Mouse (Mus musculus) inflammation-experienced regulatory T-cells, adult 6 months (primary cell): ENCODE results near the gene Atoh7. TPM values are rescaled to one million over a fixed set of nuclear protein-coding genes. Genes with fewer than 3 reads are reported as not detected.
"Not testable (repeated sequence)": the region's sequence is repeated elsewhere in the genome, so short reads cannot be mapped to it uniquely, and the experiment has no call there.

Experiments used
- ATAC-seq: one replicate; pipeline ENCODE4 v1.8.0; 2017
- polyA plus RNA-seq, 3 experiments: library from polyadenylated mRNA; unstranded; fragments of 100-300 nt; shearing (Covaris generic); gene quantifications; one replicate each; pipeline ENCODE4 v1.2.1; 2017

The Atoh7 gene
- polyA plus RNA-seq = not detected

DNA sequence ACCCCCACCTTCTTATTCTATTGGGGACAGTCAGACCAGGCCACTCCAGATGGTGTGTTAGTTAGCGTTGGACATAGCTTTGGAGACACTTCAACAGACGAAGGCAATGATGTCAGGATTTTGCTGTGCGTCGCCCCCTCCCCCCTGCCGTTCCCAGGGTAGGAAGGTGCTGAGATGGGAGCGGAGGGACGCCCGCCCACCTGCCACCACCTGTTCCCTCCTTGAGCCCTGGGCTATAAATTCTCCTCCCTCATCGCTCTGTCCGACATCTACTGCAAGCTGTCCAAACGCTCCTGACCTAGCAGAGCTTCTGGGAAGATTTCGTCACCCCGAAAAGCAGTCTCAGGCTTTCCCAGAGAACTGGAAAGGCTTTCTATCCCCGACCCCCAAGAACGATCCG lies at the start of gene Atoh7:
TSS of gene Atoh7 (plus strand) at position 131 of the 400 bp plus-strand sequence.
- no peak for ATAC-seq

DNA sequence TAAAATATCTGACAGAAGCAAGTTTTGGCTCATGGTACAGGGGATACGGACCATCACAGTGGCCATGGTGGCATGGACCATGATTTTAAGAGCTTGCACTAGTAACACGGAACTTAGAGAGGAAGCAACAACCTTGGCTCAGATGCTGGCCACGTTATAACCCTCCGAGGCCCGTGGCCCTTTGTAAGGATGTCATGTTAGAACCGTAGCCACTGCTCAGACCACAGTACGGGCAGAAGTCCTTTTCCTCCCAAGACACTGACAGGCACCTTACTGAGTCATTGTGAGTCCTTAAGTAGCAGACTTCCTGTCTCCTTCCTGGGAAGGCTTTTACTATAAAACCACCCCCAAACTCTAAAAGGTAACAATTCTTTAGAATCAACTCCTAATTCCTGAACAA lies 48.2 kb upstream of the Atoh7 start:
- no peak for ATAC-seq

DNA sequence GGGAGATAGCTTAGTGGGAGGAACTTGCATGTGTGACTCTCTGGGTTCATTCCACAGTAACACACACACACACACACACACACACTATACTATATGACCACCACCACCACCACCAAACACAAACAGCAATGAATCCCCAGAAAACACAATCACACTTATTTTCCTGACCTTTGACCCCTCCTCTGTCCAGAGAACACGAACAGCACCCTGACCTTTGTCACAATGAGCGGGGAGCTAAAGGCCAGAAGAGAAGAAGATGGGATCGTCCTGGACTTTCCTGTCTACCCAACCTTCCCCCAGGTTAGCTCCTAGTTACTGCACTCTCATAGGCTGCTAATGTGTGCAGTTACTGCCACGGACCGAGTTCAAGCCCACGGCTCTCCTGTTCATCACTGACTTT lies 47.4 kb upstream of the Atoh7 start:
- ATAC-seq = no peak

DNA sequence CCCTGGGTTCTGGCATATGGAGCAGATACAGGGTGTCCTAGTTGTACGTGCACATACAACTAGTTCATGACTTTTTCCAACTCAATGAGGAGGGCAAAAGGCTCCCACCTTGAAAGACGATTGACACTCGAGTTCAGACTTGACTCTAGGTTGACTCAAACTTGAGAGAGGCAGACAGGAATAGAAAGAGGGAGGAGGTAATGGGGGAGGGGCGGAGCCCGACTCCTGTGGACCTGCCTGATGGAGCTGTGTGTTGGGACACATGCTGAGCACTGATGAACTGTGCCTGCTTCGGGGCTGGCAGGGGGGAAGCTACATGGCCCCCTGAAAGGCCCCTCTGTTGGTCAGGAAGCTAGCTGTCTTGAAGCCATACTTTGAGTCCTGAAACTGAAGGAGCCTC lies 46.4 kb upstream of the Atoh7 start:
- no peak for ATAC-seq

DNA sequence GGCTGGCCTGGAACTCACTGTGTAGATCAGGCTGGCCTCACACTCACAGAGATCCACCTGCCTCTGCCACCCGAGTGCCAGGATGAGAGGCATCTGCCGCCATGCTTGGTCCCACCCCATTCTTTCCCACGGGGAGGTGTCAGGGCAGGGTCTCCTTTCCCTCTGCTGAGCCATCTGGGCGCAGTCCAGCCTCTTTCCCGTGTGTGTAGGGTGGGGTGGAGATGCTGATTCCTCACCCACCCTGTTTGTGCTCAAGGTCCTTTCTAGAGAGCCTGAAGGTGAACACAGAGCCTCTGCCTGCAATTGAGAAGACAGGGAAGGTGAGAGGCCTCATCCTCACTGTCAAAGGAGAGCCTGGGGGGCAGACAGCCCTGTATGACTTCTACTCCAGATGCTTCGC lies 45.4 kb upstream of the Atoh7 start:
- ATAC-seq = not testable (repeated sequence)

DNA sequence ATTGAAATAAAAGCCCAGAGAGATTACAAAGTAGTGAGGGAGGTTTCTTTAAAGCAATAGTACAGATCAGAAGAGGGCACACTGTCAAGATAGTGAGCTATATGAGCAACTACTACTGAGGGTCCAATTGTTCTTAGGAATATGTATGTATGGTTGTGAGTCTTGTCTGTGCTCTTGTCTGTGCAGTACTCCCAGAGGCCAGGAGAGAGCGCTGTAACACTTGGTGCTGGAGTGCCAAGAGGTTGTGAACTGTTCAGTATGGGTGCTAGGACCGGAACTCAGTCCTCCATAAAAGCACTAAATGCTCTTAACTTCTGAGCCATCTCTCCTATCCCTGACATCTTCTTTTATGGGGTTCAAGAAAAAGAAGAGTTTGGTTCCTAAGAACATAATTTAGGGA lies 44.9 kb upstream of the Atoh7 start:
- no peak for ATAC-seq

DNA sequence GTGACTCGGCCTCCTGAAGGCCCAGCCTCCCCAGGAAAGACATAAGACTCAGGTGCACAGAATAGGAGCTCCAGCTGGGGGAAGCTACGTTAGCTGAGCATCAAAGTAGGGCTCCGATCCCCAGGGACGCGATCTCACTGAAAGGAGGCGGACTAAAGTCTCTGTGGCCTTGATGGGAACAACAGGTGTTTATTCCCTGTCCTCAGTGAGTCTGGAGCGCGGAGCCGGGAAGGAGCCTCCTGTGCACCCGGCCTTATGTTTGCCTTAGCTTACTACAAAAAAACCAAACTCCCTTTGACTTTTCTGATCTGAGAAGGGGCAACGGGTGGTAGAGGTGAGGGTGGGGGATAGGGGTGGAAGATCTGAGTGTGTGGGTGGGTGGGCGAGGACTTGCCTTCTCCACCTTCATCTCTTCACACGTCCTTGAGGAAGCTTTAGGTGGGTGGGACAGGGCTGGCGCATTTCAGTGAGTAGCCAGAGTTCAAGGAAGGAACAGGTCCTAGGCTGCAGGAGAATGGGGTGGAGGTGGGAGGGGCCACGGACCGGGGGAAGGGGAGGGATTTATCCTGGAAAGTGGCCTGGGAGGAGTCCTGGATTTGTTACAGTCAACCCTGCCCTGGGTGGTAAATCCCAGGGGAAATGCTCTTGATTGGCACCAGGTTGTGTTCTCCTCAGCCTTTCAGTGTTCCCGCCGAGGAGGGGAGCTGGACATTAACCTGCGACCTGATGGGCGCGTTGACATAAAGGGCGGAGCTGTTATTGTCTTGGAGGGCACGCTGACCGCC lies 42.3 kb upstream of the Atoh7 start:
- ATAC-seq = no peak

DNA sequence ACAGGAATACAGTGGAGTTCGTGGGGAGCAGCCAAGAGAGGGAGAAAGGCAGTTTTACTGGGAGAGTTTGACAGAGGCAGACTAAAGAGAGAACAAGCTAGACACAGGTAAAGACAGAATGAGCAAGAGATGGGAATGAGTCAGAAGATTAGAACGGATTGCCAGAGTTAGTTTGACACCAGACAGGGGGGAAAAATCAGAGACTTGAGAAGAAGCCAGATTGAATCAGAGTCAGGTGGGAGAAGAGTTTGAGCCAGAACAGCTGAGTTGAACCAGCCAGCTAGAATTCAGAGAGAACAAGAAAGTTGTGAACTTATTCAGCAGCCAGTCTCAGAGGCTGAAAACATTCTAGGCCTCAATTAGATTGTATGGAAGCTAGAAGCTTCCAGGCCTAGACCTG lies 39.6 kb upstream of the Atoh7 start, which contains the start of gene Pbld1:
TSS of gene Pbld1 (plus strand) at position 301 of the 400 bp plus-strand sequence.
- ATAC-seq = no peak

DNA sequence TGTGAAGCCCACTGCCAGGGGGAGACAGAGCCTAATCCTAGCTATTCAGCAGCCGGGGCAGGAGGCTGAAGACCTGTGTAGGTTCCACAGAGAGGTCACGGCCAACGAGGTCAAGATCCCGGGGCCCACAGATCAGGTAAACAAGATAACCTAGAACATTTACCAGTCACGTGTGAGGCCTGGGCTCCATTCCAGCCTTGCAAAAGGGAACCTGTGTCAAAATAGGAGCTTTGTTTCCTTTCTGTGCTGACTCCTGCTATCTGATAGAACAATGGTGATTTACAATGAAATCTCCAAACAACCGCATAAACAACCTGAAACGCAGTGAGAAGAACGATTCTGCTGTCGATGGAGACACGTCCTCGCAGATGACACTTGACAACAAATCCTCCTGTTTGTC lies 39.0 kb upstream of the Atoh7 start:
- no peak for ATAC-seq

DNA sequence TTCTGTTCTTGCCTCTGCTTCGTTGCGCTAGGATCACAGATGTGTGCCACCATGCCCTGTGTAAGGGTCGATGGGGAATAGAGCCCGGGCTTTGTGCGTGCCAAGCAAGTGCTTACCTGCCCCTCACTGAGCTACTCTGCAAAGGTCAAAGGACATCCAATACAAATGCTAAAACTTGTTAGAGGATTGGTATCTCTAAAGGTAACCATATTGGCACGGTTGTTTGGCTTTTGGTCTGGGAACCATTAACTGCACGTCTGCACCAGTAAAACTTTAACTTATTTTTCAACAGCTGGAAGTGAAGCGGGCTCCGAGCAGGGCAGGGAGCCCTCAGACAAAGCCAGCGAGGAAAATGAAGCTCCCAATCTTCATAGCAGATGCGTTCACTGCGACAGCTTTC lies 38.2 kb upstream of the Atoh7 start:
- no peak for ATAC-seq

DNA sequence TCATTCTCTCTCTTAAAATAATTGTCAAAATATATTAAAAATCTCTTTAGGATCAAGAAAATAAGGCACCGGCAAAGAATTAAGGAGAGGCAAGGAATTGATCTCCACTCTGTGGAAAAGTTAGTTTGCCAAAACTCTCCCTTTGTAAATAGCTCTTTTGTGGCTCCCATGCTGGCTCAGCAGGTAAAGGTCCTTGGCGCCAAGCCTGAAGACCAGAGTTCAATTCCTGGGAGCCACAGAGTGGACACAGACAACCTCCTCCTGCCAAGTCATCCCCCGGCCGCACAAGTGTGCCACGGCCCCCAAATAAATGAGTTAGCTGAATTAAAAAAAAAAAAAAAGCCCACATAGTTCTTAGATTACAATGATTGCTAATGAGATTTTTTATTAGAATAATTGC lies 36.8 kb upstream of the Atoh7 start:
- no peak for ATAC-seq

DNA sequence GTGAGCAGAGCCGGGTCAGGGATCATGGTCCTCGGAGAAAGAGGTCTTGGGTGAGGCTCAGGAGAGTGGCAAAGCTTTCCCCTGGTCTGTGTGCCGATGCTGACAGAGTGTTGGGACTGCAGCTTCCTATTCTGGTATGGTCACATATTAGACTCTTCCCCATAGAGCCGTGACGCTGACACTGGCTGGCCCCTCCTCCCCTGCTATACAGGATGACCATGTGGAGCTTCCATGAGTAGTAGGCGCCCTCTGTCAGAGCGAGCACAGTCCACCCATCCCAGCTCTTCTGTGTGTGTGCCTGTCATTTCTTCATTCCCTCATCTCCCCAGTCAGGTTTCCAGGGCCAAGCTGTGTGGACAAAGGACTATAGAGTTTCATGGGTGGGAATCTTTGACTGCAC lies 36.1 kb upstream of the Atoh7 start:
- no peak for ATAC-seq

DNA sequence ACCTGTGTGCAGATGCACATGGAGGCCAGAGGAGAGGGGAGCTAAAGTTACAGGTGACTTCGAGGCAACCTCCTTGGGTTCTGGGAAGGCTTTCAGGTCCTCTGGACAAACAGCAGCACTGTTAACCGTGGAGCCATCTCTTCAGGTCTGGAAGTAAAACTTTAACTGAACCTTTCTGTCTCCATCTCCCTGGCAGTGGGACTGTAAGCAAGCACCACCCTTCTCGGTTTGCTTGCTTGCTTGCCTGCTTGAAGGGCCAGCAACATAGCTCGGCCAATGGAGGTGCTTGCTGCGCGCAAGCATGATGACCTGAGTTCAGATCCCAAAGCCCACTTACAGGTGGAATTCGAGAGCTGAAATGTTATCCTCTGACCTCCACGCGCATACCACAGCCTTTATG lies 34.9 kb upstream of the Atoh7 start:
- no peak for ATAC-seq

DNA sequence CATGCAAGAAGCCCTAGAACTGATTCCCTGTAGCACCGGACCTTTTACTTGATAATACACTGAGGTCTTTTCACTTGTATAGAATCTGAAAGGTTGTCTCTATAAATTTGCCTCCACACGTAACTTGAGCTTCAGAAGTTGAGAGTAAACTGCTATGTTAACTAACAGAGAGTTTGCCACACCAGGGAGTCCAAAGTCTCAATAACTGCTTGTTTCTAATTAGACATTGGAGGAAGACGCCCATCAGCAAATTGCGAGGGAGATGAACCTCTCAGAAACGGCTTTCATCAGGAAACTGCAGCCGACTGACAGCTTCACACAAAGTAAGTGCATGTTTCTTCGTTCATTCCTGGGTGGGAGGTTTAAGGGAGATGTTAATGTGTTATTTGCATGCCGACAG lies 33.9 kb upstream of the Atoh7 start:
- no peak for ATAC-seq

DNA sequence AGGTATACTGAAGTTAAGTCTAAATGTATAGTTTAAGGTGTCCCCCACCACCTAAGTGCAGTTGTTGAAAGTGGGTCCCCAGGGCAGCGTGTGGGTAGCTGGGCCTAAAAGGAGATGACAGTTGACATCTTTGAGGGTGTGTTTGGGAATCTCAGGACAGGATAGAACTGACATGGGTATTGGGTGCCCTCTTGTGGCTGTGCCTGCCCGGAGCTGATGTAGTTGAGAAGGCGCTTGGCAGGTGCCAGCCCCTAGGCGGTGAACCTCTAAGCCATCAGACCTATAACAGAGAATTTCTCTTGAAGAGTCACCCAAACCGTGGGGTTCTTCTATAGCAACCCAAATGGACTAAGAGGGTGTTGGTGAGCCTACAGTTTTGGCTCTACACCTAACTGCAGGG lies 33.5 kb upstream of the Atoh7 start:
- peak; percentile 77 for ATAC-seq

DNA sequence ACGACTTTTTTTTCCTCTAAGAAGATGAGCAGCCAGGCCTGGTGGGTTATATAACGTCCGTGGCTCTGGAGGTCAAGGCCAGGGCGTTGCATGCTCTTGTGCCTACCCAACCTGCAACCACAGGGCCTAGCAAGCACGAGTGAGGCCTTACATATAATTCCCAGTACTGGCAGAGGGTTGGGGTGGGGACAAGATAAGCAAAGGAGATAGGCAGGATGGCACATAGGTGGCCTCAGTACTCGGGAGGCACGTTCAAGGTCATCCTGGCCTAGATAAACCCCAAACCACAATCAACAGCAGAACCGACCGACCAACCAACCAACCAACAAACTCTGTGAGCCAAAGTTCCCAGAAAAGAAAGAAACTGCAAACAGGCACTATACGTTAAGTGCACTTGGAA lies 13.1 kb upstream of the Atoh7 start:
- no peak for ATAC-seq

DNA sequence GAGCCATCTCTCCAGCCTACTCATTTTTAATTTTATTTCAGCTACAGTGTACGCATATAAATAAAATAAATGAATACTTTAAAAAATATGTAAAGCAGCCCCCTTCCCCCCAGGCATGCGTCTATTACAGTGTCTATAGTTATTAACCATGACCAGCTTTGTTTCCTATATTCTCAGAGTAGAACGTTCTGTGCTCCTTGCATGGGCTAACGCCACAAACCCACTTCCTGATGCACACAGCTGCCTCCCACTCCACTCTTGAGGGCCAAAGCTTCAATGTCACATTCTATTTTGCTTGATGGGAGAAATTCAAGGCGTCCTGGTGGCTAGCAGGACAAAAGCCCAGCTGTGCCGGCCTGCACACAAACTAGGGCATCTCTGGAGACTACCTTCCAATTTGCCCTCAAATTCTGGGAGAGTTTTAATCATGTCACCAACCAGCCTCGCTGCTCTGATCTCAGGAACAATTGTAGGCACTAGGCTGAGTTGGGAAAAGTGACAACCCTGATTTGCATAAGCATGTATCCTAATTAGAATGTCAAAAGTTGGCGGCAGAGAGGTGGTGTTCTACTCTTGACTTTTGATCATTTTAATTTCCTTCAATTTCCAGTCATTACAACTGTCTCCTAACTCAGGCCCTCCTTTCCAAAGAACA lies 10.2 kb upstream of the Atoh7 start:
- ATAC-seq = no peak

DNA sequence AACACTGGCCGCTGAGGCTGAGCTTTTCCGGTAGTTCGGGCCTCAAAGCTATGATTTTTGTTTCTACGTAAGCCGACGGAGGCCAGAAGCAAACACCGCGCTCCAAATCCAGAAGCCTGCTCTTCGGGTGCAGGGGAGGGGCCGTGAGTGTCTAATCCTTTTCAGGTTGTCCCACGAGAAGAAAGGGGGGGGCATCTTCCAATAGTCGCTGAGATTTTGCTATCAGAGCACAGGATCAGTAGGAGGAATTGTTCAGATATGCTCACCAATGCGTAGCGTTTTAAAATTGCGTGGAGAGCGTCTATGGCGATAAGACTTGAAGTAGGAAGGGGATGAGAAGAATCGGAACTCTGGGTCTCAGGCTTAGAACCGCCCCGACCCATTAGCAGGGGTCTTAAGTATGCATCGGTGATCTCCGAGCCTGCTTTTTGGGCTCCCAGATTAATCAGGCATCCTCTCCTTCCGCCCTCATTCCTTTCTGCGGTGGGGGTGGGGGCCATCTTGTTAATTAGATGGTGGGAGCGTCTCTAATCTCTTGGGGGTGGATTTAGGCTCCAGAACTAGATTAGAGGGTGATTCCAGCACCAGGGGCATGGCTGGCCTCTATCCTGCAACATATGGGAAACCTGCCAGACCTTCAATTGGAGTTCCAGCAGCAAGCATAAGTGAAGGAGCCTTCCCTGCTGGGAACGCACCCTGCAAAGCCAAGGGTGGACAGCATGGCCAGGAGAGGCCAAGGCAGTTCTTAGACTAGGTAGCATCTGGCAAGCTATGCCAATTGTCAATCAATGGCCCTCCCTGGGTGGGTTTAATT lies 9.5 kb upstream of the Atoh7 start:
- ATAC-seq = no peak

DNA sequence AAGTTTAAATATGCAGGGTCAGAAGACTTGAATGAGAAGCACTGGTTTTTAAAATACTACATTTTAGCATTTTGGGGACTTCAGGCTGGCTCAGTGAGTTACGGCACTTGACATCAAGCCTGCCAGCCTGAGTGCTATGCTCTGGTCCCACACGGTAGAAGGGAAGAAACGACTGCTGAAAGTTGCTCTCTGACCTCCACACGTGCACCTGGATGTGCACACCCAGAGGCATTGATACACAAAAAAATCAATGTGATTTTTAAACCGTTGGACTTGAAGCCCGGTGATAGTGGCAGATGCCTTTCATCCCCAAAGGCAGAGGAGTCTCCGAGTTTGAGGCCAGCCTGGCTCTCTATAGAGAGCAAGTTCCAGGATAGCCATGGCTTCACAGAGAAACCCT lies 7.5 kb upstream of the Atoh7 start:
- ATAC-seq = no peak

DNA sequence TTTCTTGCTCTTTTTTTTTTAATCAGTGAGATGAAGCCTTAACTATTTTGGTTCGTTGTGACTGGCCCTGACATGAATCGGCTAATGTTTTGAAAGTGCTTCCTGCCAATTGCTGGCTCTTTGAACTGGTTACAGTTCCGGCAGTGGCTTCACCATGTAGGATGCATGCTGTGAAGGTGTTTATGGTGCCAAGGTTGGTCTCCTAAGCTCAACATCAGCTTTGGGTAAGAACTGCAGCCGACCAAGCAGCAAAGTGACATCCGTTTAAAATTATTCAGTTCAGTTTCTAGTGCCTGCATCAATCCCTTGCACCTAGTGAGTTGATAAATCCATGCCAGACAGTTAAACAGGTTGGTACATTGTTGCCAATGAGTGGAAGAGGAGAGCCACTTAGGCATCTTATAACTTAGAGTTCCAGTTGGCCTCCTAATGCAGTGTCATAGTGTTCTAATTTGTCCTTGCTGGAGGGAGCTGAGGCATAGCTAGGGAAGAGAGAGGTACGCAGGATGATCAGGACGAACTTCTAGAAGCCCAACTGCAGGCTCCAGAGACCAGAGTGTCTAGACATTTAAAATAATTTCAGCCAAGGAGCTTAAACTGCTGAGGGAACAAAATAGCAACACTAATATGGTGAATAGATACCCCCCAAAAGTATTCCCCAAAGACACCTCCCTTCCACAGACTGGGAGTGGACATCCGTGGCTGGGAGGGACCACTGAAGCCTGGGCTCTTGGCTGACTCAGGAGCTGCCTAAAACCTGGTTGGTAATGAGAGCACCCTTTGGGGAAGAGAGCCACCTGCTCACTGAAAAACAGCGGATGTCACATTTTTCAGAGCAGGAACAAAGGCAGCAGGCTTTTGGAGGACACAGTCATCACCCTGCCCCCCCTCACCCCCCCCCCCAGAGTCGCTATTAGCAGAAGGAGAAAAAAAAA lies 6.6 kb upstream of the Atoh7 start:
- no peak for ATAC-seq

DNA sequence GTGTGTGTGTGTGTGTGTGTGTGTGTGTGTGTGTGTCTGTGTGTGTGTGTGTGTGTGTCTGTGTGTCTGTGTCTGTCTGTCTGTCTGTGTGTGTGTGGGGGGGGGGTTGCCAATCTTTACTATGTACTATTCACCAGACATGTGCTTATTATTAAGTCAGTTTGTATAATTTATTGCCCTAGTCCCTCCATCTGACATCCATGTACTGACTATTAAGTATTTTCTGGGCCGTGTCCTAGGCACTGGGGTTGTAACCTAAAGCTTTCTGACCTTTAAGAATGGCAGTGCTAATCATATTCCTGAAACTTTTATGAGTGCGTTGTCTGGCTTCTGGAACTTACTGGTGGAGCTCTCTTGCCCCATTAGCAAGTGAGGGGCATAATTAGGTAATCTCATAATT lies 2.7 kb upstream of the Atoh7 start:
- ATAC-seq = no peak

DNA sequence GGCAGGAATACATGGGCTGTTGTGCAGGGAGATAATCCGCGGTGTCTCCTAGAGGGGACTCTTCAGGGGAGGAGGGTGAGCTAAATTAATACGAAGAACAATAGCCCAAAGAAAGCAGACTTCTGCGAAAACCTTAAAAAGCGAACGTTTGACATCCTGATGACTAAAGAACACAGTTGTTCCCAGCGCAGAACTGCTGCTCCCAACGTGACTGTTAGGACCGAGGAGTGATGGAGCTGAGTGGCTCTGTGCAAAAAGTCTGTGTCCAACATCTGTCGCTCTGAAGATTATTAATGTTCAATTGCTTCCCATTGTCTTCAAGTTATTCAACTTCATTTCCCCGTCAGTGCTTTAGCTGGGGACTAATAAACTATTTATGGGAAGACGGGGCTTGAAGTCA lies 1.3 kb upstream of the Atoh7 start:
- no peak for ATAC-seq
